Mouse (Mus musculus) ES-E14 (cell line): Measurements from ENCODE around the gene Herc1. TPM values are rescaled to one million over a fixed set of nuclear protein-coding genes. Genes with fewer than 3 reads are reported as not detected.
"Not testable (repeated sequence)": the region's sequence is repeated elsewhere in the genome, so short reads cannot be mapped to it uniquely, and the experiment has no call there.

Source experiments
- DNase-seq: peaks from one replicate; pipeline ENCODE4 v3.0.0-alpha.2; 2013; ENCODE audit warnings: low read depth, low spot score
- H3K27ac ChIP-seq: 2 replicates; pipeline ENCODE4 v1.5.1; 2012; ENCODE audit warnings: low read depth, mild to moderate bottlenecking, low read length, moderate library complexity, mixed read lengths; ENCODE audit not compliant: poor library complexity, insufficient read depth, severe bottlenecking
- H3K36me3 ChIP-seq: 2 replicates; pipeline ENCODE4 v1.6.1; 2012; ENCODE audit warnings: mild to moderate bottlenecking, low read length, moderate library complexity, mixed read lengths; ENCODE audit not compliant: control insufficient read depth, poor library complexity, insufficient read depth, severe bottlenecking
- H3K4me1 ChIP-seq, 2 experiments: fragments of 150-350 bp in 1 of 2; sonication (generic) in 1 of 2; 2 replicates each; pipeline ENCODE4 v1.6.1; 2012; ENCODE audit warnings: low read length in 2 of 2, mild to moderate bottlenecking in 1 of 2, mixed read lengths in 1 of 2; ENCODE audit not compliant: control insufficient read depth in 2 of 2, insufficient read depth in 2 of 2, poor library complexity in 1 of 2
- H3K4me3 ChIP-seq, 2 experiments: fragments of 150-350 bp in 1 of 2; sonication (generic) in 1 of 2; 2 replicates each; pipeline ENCODE4 v1.5.1; 2012; ENCODE audit warnings: low read length in 2 of 2, low read depth in 1 of 2, mild to moderate bottlenecking in 1 of 2, mixed read lengths in 1 of 2; ENCODE audit not compliant: insufficient read depth in 1 of 2, poor library complexity in 1 of 2, severe bottlenecking in 1 of 2
- H3K9ac ChIP-seq: 2 replicates; pipeline ENCODE4 v1.6.1; 2012; ENCODE audit warnings: low read depth, mild to moderate bottlenecking, low read length, mixed read lengths; ENCODE audit not compliant: poor library complexity, insufficient read depth, severe bottlenecking
- H3K9me3 ChIP-seq: fragments of 150-350 bp; sonication (generic); 2 replicates; pipeline ENCODE4 v1.6.1; 2012; ENCODE audit warnings: low read depth, mild to moderate bottlenecking, low read length; ENCODE audit not compliant: control insufficient read depth, insufficient read depth
- CHD2 ChIP-seq: IDR thresholded peaks from 2 replicates; pipeline ENCODE4 v1.6.1; 2014; ENCODE audit warnings: mild to moderate bottlenecking, low read depth, low read length, inconsistent platforms
- HCFC1 ChIP-seq: IDR thresholded peaks from 2 replicates; pipeline ENCODE4 v1.6.1; 2012; ENCODE audit warnings: low read length, inconsistent platforms, borderline replicate concordance; ENCODE audit not compliant: insufficient read depth
- MAFK ChIP-seq: IDR thresholded peaks from 2 replicates; pipeline ENCODE4 v1.6.1; 2014; ENCODE audit warnings: mild to moderate bottlenecking, low read depth, low read length, inconsistent platforms; ENCODE audit not compliant: insufficient read depth
- ZC3H11A ChIP-seq: IDR thresholded peaks from 2 replicates; pipeline ENCODE4 v1.6.1; 2012; ENCODE audit warnings: low read depth, mild to moderate bottlenecking, inconsistent platforms, low read length, borderline replicate concordance
- ZNF384 ChIP-seq: IDR thresholded peaks from 2 replicates; pipeline ENCODE4 v1.6.1; 2012; ENCODE audit warnings: low read depth, low read length, inconsistent platforms
- in situ Hi-C, 2 experiments: fragments of 600-800 bp; cut with MboI; formaldehyde crosslinking; loops; one replicate each; pipeline ENCODE4 v1.15.1; 2025; ENCODE audit warnings: low sequenced_read_pairs in 2 of 2, inconsistent platforms in 1 of 2; ENCODE audit not compliant: unreplicated experiment in 2 of 2
- total RNA-seq: library from RNA; depleted of rRNA; stranded (reverse); fragments of 300-350 nt; gene quantifications from 2 replicates; pipeline ENCODE4 v1.2.3, GENCODE M21; 2012

The Herc1 gene
- total RNA-seq, 1 experiment = 43.3 TPM

- TF ChIP-seq HCFC1 = no peak
- no peak for TF ChIP-seq ZC3H11A
- no peak for TF ChIP-seq CHD2
- TF ChIP-seq ZNF384 = no peak
- TF ChIP-seq MAFK = no peak
- H3K4me3 ChIP-seq = no peak overlapping the region
- peaks cover 3% of the 10 kb centered on the region; the same call in 1 of the 2 replicates for H3K36me3 ChIP-seq
- H3K9ac ChIP-seq = no peak overlapping the region
- no peaks in the 10 kb centered on the region for H3K9me3 ChIP-seq
- H3K4me1 ChIP-seq = peaks cover 2% of the 10 kb centered on the region in 2 experiments; a peak in 2 of 4 replicates
- no peak for DNase-seq
- no peak overlapping the region for H3K27ac ChIP-seq
- in situ Hi-C loops = no loop called here
Measured at GRCm38 (mm10) chr9:66370847-66371246, 20.6 kb downstream of the Herc1 start.

DNA sequence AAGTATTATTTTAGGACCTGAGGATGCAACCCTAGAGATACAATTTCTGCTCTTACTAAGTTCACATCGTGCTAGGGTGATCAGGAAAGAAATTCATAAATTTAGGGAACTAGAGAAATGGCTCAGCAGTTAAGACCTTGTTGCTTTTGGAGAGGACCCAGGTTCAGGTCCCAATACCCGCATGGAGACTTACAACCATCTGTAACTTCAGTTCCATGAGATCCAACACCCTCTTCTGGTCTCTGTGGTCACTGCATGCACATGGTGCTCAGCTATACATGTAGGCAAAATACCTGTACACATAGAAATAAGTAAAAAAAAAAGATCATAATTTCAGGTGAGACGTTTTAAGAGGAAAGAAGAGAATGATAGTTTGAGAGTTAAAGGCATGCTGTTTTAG, 23.2 kb downstream of the Herc1 start:
- TF ChIP-seq ZC3H11A = no peak
- no peak for TF ChIP-seq MAFK
- no peak for TF ChIP-seq ZNF384
- TF ChIP-seq CHD2 = no peak
- no peak for TF ChIP-seq HCFC1

DNA sequence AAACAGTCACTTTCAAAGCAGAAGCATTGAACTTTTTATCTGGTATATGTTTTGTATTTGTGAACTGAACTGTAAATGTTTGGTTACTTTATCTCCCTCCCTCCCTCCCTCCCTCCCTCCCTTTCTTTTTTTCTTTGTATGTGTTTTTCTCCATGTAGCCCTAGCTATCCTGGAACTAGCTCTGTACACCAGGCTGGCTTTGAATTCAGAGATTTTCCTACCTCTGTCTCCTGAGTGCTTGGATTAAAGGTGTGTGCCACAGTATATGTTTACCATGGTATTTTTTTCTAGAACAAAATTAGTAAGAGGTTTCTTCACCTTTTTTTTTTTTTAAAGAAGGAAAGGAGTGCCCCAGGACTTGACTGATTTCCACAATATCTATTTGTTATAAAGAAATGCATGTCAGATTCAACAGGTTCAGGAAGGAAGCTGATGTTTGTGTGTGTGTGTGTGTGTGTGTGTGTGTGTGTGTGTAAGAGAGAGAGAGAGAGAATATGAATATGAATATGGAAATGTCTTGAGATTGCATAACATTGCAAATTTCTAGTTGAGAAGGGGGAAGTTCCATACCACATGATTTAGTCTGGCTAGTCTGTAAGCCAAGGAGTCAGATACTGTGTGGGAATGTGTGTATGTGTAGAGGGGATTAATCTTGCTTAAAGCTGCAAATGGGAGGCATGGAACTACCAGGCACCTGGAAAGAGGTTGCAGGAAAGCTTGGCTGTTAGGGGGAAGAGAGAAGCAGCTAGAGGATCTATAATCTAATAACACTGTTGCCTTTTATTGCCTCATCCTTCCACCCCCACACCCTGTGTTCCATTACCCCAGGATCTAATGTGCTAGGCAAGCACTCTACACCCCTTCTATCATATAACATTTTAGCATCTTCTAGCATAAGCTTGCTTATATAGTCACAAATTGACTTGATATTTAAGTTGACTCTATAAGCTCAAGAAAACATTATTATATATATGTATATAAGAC, 24.5 kb downstream of the Herc1 start:
- 0 out of 4 replicates have a peak, but pooled peaks cover 0 to under 1% of the 10 kb centered on the region in 2 experiments for H3K4me1 ChIP-seq
- H3K27ac ChIP-seq = no peak overlapping the region
- H3K36me3 ChIP-seq = peaks cover 3% of the 10 kb centered on the region; the same call in 1 of the 2 replicates
- H3K4me3 ChIP-seq = no peak overlapping the region
- DNase-seq = no peak
- H3K9ac ChIP-seq = no peak overlapping the region
- TF ChIP-seq HCFC1 (no peak), ZNF384 (no peak), CHD2 (no peak), MAFK (no peak), ZC3H11A (no peak)
- H3K9me3 ChIP-seq = no peaks in the 10 kb centered on the region
- in situ Hi-C loops = no loop called here

More for the DNA sequence above, 23.2 kb downstream of the Herc1 start:
- Histone ChIP-seq H3K36me3 (peaks cover 3% of the 10 kb centered on the region; the same call in 1 of the 2 replicates), H3K4me3 (no peak overlapping the region), H3K27ac (no peak overlapping the region), H3K9ac (no peak overlapping the region), H3K4me1 (peaks cover 0 to 2% of the 10 kb centered on the region in 2 experiments; a peak in 2 of 4 replicates), H3K9me3 (no peaks in the 10 kb centered on the region)
- in situ Hi-C loops = no loop called here
- DNase-seq = no peak

DNA sequence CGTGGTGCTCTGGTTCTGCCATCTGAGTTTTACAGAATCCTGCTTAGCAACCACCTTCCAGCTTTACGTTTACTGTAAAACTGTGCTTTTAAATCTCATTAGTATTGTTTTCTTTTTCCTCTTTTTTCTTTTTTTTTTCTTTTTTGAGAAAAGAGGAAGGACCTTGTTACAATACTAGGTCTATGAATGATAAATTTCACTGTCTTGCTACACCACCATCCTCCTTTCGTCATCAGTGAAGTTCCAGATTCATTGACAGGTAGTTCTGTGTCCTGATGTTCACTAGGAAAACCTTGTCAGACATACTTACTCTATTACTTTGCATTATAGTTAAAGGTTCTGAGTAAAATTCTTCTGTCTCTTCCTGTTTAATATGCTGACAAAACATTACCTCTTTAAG, 33.2 kb downstream of the Herc1 start:
- Histone ChIP-seq H3K9ac (no peak overlapping the region), H3K4me3 (no peak overlapping the region), H3K36me3 (no peaks in the 10 kb centered on the region), H3K27ac (no peak overlapping the region), H3K9me3 (no peaks in the 10 kb centered on the region), H3K4me1 (no peaks in the 10 kb centered on the region)
- in situ Hi-C loops = no loop called here
- DNase-seq = no peak
- TF ChIP-seq HCFC1 = no peak
- TF ChIP-seq ZNF384 = no peak
- TF ChIP-seq MAFK = no peak
- TF ChIP-seq ZC3H11A = no peak
- no peak for TF ChIP-seq CHD2

DNA sequence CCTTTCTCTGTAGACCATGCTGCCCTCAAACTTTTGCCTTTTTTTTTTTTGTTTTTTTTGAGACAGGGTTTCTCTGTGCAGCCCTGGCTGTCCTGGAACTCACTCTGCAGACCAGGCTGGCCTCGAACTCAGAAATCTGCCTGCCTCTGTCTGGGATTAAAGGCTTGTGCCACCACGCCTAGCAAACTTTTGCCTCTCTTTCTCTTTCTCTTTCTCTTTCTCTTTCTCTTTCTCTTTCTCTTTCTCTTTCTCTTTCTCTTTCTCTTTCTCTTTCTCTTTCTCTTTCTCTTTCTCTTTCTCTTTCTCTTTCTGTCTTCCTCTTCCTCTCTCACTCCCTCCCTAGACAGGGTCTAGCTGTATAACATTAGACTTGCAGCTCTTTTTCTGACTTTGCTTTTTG, 40.1 kb downstream of the Herc1 start:
- H3K9ac ChIP-seq, H3K4me3 ChIP-seq, in situ Hi-C loops, H3K9me3 ChIP-seq, H3K27ac ChIP-seq, H3K4me1 ChIP-seq, DNase-seq, H3K36me3 ChIP-seq: not testable (repeated sequence)
